14 mouse cellular contexts compared by ENCODE assay signal in the genomic region with DNA sequence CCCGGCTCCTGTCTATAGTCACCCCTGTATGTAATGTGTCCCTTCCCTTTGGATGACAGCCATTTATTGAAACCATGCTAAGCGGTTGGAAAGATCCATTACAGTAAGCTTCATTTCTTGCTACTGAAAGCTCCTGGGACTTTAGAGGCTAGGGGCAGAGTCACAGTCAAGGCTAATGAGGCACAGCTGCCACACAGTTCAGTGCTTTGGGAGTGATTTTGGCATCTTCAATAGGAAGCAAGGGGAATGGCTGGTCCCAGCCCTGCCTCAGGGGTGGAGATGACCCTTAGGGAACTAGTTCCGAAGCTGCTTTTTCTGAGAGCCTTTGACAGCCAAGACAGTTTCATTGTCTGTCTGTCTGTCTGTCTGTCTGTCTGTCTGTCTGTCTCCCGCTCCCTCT.
DNase-seq lines count a peak whose midpoint lies in the region.
"Had no signal": no experiment of that assay in that cellular context is flagged by ENCODE, and none has a peak within 500 bp of the region (broad histone marks: within the 10 kb centered on the region; RNA-seq: fewer than 3 reads in every experiment).

No protein-coding gene starts in this region.

- DNase-seq in embryo, embryonic 10 days (ENCODE audit: low spot score) = peak; percentile 51
- DNase-seq in embryo, embryonic 9.5 days (ENCODE audit: extremely low spot score) = no peak
- peak; percentile 8 for DNase-seq in left cerebral cortex, postnatal 4 days
- DNase-seq in left cerebral cortex, adult 9 months (ENCODE audit: low spot score in 2 of 2) = no peak
- DNase-seq in testis, postnatal 10 days (ENCODE audit: low spot score) = peak; percentile 19
- no peak for DNase-seq in testis, postnatal 14 days (ENCODE audit: low spot score)
- DNase-seq in liver = no peak
- no peak for DNase-seq in gastrocnemius, adult 8-10 months (ENCODE audit: low spot score in 2 of 2)
- DNase-seq: cerebellum, adult 2 months; gastrocnemius, postnatal 10 days; heart, postnatal 4 days; kidney, adult 2 months; layer of hippocampus, adult 9-11 months; liver, embryonic 13.5 days had no signal

- intact Hi-C loops in left cerebral cortex, postnatal 4 days (cut with DNase I) = no loop called here

Comparison
In these comparisons a context has a peak if more than half of its experiments do, and no peak if none do; other contexts are left out.
1. DNase-seq: peak in embryo, embryonic 10 days (single experiment), left cerebral cortex, postnatal 4 days (single experiment) and testis, postnatal 10 days (single experiment); none in embryo, embryonic 9.5 days (single experiment), left cerebral cortex, adult 9 months (0 of 2), testis, postnatal 14 days (single experiment), liver (single experiment) and gastrocnemius, adult 8-10 months (0 of 2).